Mouse (Mus musculus) thymus, adult 2 months (tissue): ENCODE data around the gene Jpt1.

ENCODE experiments used
- CTCF ChIP-seq: fragments of 200-500 bp; IDR thresholded peaks from 2 replicates; pipeline ENCODE4 v1.5.1; 2012; ENCODE audit warnings: mild to moderate bottlenecking, control low read depth, low read length, moderate library complexity, borderline replicate concordance; ENCODE audit not compliant: control insufficient read depth, poor library complexity, insufficient read depth; ENCODE audit errors: extremely low read depth
- POLR2A ChIP-seq: fragments of 200-500 bp; IDR thresholded peaks from 2 replicates; pipeline ENCODE4 v1.6.1; 2012; ENCODE audit warnings: mild to moderate bottlenecking, low read length, control low read depth, moderate library complexity; ENCODE audit not compliant: control insufficient read depth, poor library complexity, insufficient read depth; ENCODE audit errors: extremely low read depth

GRCm38 (mm10) chr11:115448998-115449397 is 65.2 kb downstream of the Jpt1 start:
- no peak for TF ChIP-seq CTCF
- TF ChIP-seq POLR2A = no peak
